18 mouse cellular contexts compared by ENCODE assay signal in genomic region chr19:40232560-40232959, GRCm38 (mm10). TPM values are rescaled to one million over a fixed set of nuclear protein-coding genes. Genes with fewer than 3 reads are reported as not detected.
"Had no signal": no experiment of that assay in that cellular context is flagged by ENCODE, and none has a peak within 500 bp of the region (broad histone marks: within the 10 kb centered on the region; RNA-seq: fewer than 3 reads in every experiment).

No protein-coding gene starts in this region.

- H3K9ac ChIP-seq: kidney, embryonic 15.5 days; limb, embryonic 15.5 days; midbrain, embryonic 13.5 days; neural tube, embryonic 12.5 days had no signal

- H3K27me3 ChIP-seq: kidney, embryonic 15.5 days; limb, embryonic 15.5 days; midbrain, embryonic 13.5 days; neural tube, embryonic 12.5 days had no signal

- H3K4me1 ChIP-seq: kidney, embryonic 15.5 days; midbrain, embryonic 13.5 days; neural tube, embryonic 12.5 days had no signal

- H3K27ac ChIP-seq: kidney, embryonic 15.5 days; limb, embryonic 15.5 days; midbrain, embryonic 13.5 days; neural tube, embryonic 12.5 days had no signal

- H3K36me3 ChIP-seq: kidney, embryonic 15.5 days; limb, embryonic 15.5 days; midbrain, embryonic 13.5 days; neural tube, embryonic 12.5 days had no signal

- DNase-seq: kidney, adult 2 months; kidney, postnatal 14 days; layer of hippocampus, adult 9-11 months; layer of hippocampus, postnatal 36 days; lung, adult 18-20 months; retina, postnatal 1 day; right cerebral cortex, postnatal 14 days; thymus, postnatal 36 days had no signal

- H3K4me2 ChIP-seq: kidney, embryonic 15.5 days; limb, embryonic 15.5 days; midbrain, embryonic 13.5 days; neural tube, embryonic 12.5 days had no signal

- H3K9me3 ChIP-seq: kidney, embryonic 15.5 days; limb, embryonic 15.5 days; midbrain, embryonic 13.5 days; neural tube, embryonic 12.5 days had no signal

- H3K4me3 ChIP-seq: kidney, embryonic 15.5 days; limb, embryonic 15.5 days; midbrain, embryonic 13.5 days; neural tube, embryonic 12.5 days had no signal

RNA-seq across cellular contexts. Expression of gene Cyp2c70, which starts 45.4 kb away (rescaled TPM):
- total RNA-seq: midbrain, postnatal 0 days had no signal
- polyA plus RNA-seq: inflammation-experienced regulatory T-cells, adult 6 months; kidney, adult 2 months; limb, embryonic 11.5 days; limb, embryonic 15.5 days; lung, embryonic 16.5 days; midbrain, embryonic 13.5 days; midbrain, postnatal 0 days; neural tube, embryonic 12.5 days; testis, adult 2 months; thymus, postnatal 0 days had no signal
